22 mouse cellular contexts compared by ENCODE assay signal in the genomic region with DNA sequence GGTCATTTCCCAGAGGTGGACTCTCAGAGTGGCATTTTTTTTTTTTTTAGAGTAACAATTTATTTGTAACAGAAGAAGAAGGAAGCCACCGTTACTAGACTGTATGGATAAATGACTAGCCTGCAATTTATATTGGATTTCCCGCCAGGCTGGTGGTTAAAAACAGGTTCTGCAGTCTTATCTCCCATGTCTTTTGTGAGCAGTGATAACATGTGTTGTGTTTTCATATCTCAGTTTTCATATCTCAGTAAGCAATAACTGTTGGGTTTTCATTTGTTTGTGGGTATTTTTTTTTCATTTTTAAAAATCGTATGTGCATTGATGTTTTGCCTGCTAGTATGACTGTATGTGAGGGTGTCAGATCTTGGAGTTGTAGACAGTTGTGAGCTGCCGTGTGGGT.
A peak's percentile ranks its signal among the peaks of the same experiment; 100 is the strongest.
DNase-seq lines count a peak whose midpoint lies in the region; ATAC-seq and TF ChIP-seq lines count a peak whose summit lies in the region.
"Had no signal": no experiment of that assay in that cellular context is flagged by ENCODE, and none has a peak within 500 bp of the region (broad histone marks: within the 10 kb centered on the region; RNA-seq: fewer than 3 reads in every experiment).

No protein-coding gene starts in this region.

- peaks cover 0 to 1% of the 10 kb centered on the region in 2 experiments; a peak in 1 of 4 replicates for H3K27me3 ChIP-seq in MEL (ENCODE audit: control insufficient read depth in 1 of 2, insufficient read depth in 2 of 2, low read length in 2 of 2)
- H3K27me3 ChIP-seq in embryonic facial prominence, embryonic 10.5 days (replicated peaks; ENCODE audit: low read depth, poor library complexity, severe bottlenecking) = no peaks in the 10 kb centered on the region
- H3K27me3 ChIP-seq: CH12.LX, Patski had no signal

- TF ChIP-seq EP300 in MEL (IDR thresholded peaks at IDR 0.05; ENCODE audit: low read depth in 1 of 2, low read length in 2 of 2) = peak; percentile 46; a peak in 2 of 4 replicates

- no peak for TF ChIP-seq RAD21 in MEL (IDR thresholded peaks at IDR 0.05; ENCODE audit: low read depth, low read length)

- TF ChIP-seq POLR2A in MEL (IDR thresholded peaks at IDR 0.05; ENCODE audit: control insufficient read depth in 1 of 2, insufficient read depth in 1 of 2, low read depth in 1 of 2, low read length in 2 of 2, poor library complexity in 1 of 2) = no peak

- DNase-seq in heart, adult 11 months = peak; percentile 50
- no peak for DNase-seq in heart, postnatal 14 days
- no peak for DNase-seq in MEL (ENCODE audit: low read depth, low spot score)
- DNase-seq in lung, postnatal 36 days = no peak
- no peak for DNase-seq in embryonic facial prominence, embryonic 10.5 days (ENCODE audit: low spot score)
- DNase-seq: adrenal gland, adult 2 months; adrenal gland, adult 8-10 months; adrenal gland, postnatal 10 days; adrenal gland, postnatal 14 days; adrenal gland, postnatal 25 days; adrenal gland, postnatal 36 days; B cell, adult 2 months; cerebellum, adult 11 months; cerebellum, adult 11-12 months; cerebellum, adult 18-20 months; cerebellum, adult 2 months had no signal

- no peaks in the 10 kb centered on the region for H3K4me1 ChIP-seq in MEL (ENCODE audit: control insufficient read depth in 1 of 2, insufficient read depth in 2 of 2, low read length in 2 of 2)
- peaks cover 16% of the 10 kb centered on the region for H3K4me1 ChIP-seq in embryonic facial prominence, embryonic 10.5 days

- no peaks in the 10 kb centered on the region for H3K79me2 ChIP-seq in MEL (ENCODE audit: control insufficient read depth, insufficient read depth, low read length, poor library complexity)

- H3K4me3 ChIP-seq in MEL (ENCODE audit: control insufficient read depth in 1 of 2, insufficient read depth in 1 of 2, low read depth in 2 of 2, low read length in 2 of 2) = no peak overlapping the region
- H3K4me3 ChIP-seq in embryonic facial prominence, embryonic 10.5 days = no peak overlapping the region

- no peaks in the 10 kb centered on the region; a peak in 1 of 4 replicates for H3K36me3 ChIP-seq in MEL (ENCODE audit: control insufficient read depth in 1 of 2, insufficient read depth in 2 of 2, low read length in 2 of 2)
- H3K36me3 ChIP-seq in embryonic facial prominence, embryonic 10.5 days (replicated peaks) = no peaks in the 10 kb centered on the region
- H3K36me3 ChIP-seq: G1E had no signal

- 0 out of 2 replicates have a peak, but pooled peaks have one; percentile 29 for ATAC-seq in megakaryocyte-erythroid progenitor cell, adult 5-6 weeks (replicated peaks; ENCODE audit: low FRiP score, low TSS enrichment, poor library complexity, severe bottlenecking)
- ATAC-seq: activated CD4-positive, CD25-positive, alpha-beta regulatory T cell, adult 4 months; CD4-positive, CD25-positive, alpha-beta regulatory T cell, adult 4 months; Patski had no signal

- H3K27ac ChIP-seq in MEL (ENCODE audit: control insufficient read depth, low read depth, low read length) = no peak overlapping the region
- no peak overlapping the region for H3K27ac ChIP-seq in embryonic facial prominence, embryonic 10.5 days (replicated peaks)

- H3K9ac ChIP-seq in MEL (ENCODE audit: control insufficient read depth, low read depth, low read length, poor library complexity, severe bottlenecking) = no peak overlapping the region

- H3K9me3 ChIP-seq in MEL (replicated peaks; ENCODE audit: insufficient read depth, low read length) = no peaks in the 10 kb centered on the region
- H3K9me3 ChIP-seq in embryonic facial prominence, embryonic 10.5 days = no peaks in the 10 kb centered on the region
- H3K9me3 ChIP-seq: G1E had no signal

- 94% methylated on average over 4 of the region's 4 CpGs for WGBS in embryonic facial prominence, embryonic 10.5 days

- intact Hi-C loops in heart, postnatal 14 days (cut with DNase I) = no loop called here

- TF ChIP-seq CTCF in MEL (IDR thresholded peaks at IDR 0.05 in 2 of 3, conservative IDR thresholded peaks at IDR 0.05 in 1 of 3; ENCODE audit: control insufficient read depth in 1 of 3, insufficient read depth in 1 of 3, low read depth in 2 of 3, low read length in 3 of 3, poor library complexity in 1 of 3, severe bottlenecking in 1 of 3) = no peak

TF ChIP-seq in MEL, 35 proteins besides CTCF, POLR2A, EP300 and RAD21:
- TF ChIP-seq MAX (IDR thresholded peaks at IDR 0.05; ENCODE audit: low read length) (no peak), GABPA (IDR thresholded peaks at IDR 0.05; ENCODE audit: low read depth, low read length) (no peak), ZC3H11A (IDR thresholded peaks at IDR 0.05; ENCODE audit: low read depth, low read length) (no peak), ZKSCAN1 (IDR thresholded peaks at IDR 0.05; ENCODE audit: low read depth, low read length) (no peak), ZNF384 (IDR thresholded peaks at IDR 0.05; ENCODE audit: low read depth, low read length) (peak; percentile 54; the same call in 1 of the 2 replicates), ETS1 (IDR thresholded peaks at IDR 0.05; ENCODE audit: low read depth, low read length) (peak; percentile 33; the same call in 1 of the 2 replicates), TCF12 (IDR thresholded peaks at IDR 0.05; ENCODE audit: low read depth, low read length) (peak; percentile 65), ZMIZ1 (IDR thresholded peaks at IDR 0.05; ENCODE audit: low read depth, low read length) (no peak), NRF1 (IDR thresholded peaks at IDR 0.05; ENCODE audit: insufficient read depth, low read depth, low read length, poor library complexity, severe bottlenecking) (no peak), RCOR1 (IDR thresholded peaks at IDR 0.05; ENCODE audit: low read depth, low read length) (peak; percentile 38), GATA1 (IDR thresholded peaks at IDR 0.05; ENCODE audit: low read depth, low read length) (peak; percentile 68)
